Mouse (Mus musculus): ENCODE results near the gene 1810049J17Rik.

Gene 1810049J17Rik

DNA sequence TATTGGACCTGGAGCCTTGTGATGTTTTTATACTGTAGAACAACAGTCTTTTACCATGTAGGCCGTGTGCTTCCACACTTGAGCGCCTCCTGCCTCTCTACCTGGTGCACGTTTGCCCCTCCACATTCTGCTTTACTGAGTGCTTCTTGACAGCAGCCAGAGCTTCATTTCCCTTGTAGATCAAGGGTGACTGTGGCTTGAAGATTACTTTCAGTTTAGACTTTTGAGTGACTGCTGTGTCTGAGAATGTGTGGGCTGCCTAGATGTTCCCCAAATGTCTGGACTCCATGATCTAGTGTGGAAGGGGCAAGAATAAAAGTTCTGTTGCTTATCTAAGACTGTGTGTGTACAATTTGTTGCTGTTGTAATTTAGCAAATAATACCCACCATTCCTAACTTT lies 27.3 kb upstream of the 1810049J17Rik start:
- no peak for DNase-seq (ENCODE audit: low spot score)

DNA sequence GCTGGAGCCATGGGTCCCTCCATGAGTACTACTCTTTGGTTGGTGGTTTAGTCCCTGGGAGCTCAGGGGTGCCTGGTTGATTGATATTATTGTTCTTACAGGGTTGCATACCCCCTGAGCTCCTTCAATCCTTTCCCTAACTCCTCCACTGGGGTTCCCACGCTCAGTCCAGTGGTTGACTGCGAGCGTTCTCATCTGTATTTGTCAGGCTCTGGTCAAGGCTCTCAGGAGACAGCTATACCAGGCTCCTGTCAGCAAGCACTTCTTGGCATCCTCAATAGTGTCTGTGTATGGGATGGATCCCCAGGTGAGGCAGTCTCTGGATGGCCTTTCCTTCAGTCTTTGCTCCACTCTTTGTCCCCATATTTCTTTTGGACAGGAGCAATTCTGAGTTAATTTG lies 25.2 kb upstream of the 1810049J17Rik start:
- DNase-seq (ENCODE audit: low spot score): no peak

- no peak for DNase-seq (ENCODE audit: low spot score)
Observed at GRCm38 (mm10) chr15:12341401-12341758, 19.7 kb upstream of the 1810049J17Rik start.

DNA sequence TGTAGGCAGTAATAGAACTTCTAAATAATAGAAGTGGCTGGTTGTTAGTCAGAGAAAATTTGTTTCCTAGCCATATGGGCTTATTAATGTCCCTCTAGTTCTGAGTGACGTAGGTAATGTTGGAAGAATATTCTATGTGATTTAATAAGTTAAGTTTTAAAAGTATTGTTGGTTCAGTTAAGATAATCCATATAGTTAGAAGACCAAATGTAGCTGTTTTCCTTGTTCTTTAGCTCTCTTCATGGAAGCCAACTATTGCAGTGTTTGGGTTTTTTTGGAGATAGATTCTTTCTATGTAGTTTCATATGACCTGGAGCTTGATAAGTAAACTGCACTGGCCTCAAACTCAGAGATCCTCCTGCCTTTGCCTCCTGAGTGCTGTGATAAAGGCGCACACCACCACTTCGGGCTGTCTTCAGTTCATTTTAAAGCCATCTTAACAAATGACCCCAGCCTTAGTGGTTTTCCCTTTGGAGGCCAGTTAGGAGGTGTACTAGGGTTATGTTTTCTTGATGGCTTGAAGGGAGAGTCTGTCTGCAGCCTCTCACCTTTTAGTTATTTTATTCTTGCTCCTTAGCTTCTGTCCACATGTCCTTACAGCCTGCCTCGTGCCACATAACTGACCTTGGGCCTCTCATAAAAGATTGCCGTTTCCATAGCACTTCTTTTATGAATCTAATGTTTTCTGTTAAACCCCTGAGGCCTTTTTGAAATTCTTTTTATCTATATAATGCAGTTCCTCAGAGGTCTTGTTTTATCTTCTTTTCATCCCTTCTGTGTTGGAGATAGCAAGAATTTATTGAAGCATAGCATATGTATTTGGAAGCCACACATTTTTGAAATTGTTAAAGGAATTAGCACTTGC lies 19.1 kb upstream of the 1810049J17Rik start:
- no peak for DNase-seq (ENCODE audit: low spot score)

DNA sequence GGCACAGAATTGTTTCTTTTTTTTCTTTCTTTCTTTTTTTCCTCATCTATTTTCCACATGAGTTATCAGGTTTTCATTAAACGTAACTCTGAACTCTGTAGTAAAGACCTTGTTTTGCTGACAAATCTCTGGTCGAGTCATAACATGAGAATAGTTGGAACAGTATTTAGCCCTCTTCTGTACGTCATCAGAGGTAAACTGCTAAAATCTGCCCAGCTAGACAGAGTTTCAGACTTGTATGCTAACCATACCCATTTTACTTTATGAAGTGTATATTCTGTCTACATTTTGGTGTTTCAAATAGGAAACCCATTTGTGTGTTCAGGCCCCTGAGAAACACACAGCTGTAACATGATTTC lies 16.1 kb upstream of the 1810049J17Rik start:
- no peak for DNase-seq (ENCODE audit: low spot score)

DNA sequence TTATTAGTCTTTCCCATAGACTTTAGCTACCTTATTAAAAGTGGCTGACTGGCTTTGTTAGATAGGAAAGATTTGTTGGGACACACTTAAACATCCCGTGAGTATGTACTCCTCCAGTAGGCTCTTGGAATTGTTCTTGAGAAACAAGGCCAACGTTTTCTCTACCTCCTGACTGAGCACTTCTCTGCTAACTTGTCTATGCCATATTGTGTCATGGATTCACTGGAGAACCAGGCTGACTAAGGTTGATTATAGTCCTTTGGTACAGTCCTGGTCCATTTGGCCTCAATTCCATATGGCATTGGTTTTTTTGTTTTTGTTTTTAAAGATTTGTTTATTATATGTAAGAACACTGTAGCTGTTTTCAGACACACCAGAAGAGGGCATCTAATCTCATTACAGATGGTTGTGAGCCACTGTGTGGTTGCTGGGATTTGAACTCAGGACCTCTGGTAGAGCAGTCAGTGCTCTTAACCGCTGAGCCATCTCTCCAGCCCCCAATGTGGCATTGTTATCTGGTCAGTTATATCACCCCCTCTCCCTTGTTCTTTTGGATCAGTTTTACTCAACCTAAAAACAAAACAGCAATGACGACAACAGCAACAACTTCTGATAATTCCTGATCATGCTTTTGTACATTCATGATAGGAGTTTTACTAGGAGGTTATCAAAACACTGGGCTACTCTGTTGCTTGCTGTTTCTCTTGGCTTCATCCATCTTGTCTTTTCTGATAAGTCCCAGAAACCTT lies 15.5 kb upstream of the 1810049J17Rik start:
- DNase-seq (ENCODE audit: low spot score): no peak

- no peak for DNase-seq (ENCODE audit: low spot score)
Observed at GRCm38 (mm10) chr15:12334381-12334780, 12.7 kb upstream of the 1810049J17Rik start.

DNA sequence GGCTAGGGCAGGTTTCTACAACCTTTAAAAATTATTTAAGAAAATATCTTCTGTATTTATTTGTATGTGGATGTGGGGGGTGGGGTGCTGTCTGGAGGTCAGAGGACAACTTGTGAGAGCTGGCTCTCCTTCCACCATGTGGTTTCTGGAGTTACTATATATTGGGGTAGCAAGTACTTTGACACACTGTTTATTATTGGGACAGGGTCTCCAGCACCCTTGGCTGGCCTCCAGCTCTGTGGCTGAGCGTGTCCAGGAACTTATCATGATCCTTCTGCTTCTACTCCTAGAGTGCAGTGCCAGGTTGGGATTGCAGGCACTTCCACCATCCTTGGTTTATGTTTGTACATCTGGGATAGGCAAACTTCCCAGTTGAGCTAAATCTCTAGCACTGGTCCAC lies 9.6 kb upstream of the 1810049J17Rik start:
- no peak for DNase-seq (ENCODE audit: low spot score)

DNA sequence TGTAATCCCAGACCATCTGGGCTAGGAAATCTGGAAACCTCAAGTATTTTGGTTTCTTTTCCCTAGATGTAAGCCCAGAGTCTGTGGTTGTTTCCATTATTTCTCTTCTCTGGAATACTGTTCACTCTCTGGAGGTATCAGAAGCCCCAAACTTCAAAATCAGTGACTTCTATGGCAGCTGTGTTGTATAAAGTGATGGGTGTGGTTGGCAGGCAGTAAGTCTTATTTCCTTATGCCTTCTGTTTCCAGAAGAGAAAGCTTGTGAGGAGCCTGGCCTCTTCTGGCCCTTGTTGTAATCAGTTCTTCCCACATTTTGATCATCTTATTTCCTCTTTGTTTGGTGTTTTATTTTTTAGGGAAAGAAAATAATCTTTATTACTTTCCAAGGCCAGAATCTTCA lies 9.2 kb upstream of the 1810049J17Rik start:
- DNase-seq (ENCODE audit: low spot score): no peak

GRCm38 (mm10) chr15:12330389-12330788 lies 8.7 kb upstream of the 1810049J17Rik start:
- no peak for DNase-seq (ENCODE audit: low spot score)

DNA sequence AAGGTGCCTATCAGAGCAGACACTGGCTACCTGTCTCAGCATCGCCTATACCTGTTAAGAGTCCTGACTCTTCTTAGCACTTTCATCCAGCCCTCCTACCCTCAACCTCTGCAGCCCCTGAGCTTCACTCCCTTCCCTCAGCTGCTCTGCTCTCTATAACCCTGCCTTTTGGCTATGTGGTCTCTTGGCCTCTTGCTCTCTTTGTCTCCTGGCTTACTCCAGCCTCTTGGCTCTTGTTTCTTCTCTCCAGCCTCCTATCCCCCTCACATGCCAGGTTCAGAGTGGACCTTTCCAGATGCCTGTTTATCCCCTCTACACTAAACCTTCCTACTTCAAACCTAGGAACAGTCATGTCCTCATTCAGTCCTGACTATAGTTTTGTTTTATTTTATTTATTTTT lies 2.6 kb upstream of the 1810049J17Rik start:
- no peak for DNase-seq (ENCODE audit: low spot score)

GRCm38 (mm10) chr15:12322676-12323402 lies 1.1 kb upstream of the 1810049J17Rik start:
- DNase-seq (ENCODE audit: low spot score): no peak

GRCm38 (mm10) chr15:12321091-12321787 lies 460 bp downstream of the 1810049J17Rik start, which contains the start of gene Golph3:
Gene Golph3 (plus strand): TSS chr15:12321450.
- peak; percentile 92 for DNase-seq (ENCODE audit: low spot score)

- DNase-seq (ENCODE audit: low spot score): no peak
Observed at GRCm38 (mm10) chr15:12320441-12321090, 1.1 kb downstream of the 1810049J17Rik start.

DNA sequence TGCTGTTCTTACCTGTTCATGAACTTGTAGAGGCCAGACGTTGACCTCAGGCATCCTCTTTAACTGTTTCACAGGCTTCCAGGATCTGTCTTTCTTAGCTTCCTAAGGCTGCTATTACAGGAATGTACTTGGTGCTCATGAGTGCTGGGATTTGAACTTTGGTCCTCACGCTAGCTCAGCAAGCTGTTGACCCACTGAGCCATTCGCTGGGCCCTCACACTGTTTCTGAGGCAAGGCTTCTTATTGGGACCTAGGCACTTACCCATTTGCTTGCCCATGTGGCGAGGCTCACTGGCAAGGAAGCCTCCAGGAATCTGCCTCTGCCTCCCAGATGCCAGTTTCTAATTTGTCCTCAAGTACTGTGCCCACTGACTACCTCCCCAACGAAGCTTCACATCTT lies 1.8 kb downstream of the 1810049J17Rik start:
- DNase-seq (ENCODE audit: low spot score): no peak

DNA sequence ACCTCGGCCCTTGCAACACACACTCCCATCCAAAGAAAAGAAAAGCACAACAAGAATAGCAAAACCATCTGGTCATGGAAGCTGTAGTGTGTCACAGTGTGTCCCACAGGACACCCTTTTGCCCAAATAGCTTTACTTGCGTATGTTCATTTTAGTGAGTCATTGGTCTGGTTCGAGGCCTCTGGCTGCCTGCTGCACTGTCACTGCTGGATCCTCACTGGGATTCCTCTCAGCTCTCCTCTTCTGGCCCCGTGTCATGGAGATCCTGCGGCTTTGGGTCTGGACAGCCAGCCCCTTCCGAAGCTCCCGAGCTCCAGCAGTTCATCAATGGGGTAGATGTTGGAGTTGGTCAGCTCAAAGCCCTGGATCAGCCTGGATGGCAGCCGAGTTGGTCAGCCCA lies 3.2 kb downstream of the 1810049J17Rik start:
- no peak for DNase-seq (ENCODE audit: low spot score)

DNA sequence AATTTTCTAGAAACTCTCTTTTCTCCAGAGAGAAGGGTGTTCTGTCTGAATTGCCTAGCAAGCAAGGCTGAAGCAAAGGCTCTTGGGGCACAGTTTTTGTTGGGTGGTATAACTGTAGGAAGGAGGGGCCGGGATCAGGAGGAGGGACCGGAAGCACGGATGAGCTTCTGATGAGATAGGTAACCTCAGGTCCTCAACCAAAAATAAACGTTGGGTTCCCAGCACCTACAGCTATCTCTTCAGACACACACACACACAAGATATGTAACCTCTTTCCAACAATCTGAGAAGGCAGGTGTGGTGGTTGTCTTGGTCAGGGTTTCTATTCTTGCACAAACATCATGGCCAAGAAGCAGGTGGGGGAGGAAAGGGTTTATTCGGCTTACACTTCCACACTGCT lies 4.4 kb downstream of the 1810049J17Rik start:
- DNase-seq (ENCODE audit: low spot score): no peak

DNA sequence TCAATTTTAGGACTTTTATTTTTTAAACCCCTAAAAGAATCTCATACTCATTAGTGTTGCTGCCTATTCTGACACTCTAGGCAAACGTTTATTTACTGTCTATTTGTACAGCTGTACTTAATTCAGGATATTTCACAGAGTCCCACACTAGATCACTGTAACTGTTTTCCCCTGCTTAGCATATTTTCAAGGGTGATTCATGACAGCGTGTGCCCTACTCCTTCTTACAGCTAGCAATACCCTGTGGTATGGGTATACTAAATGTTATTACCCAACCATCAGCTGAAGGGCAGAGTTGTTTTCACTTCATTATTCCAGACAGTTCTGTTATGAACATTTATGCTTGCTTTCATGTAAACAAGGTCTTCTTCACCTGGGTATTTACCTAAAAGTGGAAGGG lies 5.7 kb downstream of the 1810049J17Rik start:
- DNase-seq (ENCODE audit: low spot score): no peak

- DNase-seq (ENCODE audit: low spot score): no peak
Observed at GRCm38 (mm10) chr15:12314584-12314983, 7.1 kb downstream of the 1810049J17Rik start.

DNA sequence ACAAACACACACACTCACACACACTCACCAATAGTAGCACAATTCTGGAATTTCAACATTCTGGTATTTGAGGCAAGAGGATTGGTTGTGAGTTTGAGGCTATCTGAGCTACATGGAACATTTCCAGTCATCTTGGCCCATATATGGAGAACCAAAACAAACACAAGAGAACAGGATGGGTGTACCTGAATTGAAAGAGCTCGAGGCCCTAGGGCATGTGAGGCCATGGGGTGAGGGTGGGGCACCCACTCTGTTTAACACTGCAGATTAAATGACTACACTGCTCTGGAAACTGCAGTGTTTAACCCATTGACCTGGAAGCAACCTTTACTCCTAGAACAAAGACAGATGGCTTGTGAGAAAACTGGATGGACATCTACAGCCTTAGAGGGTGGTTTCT lies 8.4 kb downstream of the 1810049J17Rik start:
- no peak for DNase-seq (ENCODE audit: low spot score)

DNA sequence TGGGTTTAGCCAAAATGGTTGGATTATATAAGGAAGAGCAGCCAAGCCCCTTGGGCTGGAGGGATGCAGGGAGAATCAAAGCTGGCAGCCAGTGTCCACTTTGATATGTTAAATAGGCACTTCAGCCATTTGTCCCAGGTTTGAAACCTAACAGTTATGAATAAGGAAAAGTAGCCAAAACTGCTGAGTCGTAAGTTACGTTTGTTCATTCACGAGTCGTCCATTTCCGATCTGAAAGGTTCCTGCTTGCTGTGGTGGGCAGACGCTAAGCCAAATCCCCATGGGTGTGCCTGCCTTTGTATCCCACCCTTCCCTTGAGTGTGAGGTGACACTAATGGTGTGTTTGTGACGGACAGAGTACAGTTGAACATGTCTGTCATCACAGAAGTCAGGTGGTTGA lies 10.2 kb downstream of the 1810049J17Rik start:
- DNase-seq (ENCODE audit: low spot score): no peak

DNA sequence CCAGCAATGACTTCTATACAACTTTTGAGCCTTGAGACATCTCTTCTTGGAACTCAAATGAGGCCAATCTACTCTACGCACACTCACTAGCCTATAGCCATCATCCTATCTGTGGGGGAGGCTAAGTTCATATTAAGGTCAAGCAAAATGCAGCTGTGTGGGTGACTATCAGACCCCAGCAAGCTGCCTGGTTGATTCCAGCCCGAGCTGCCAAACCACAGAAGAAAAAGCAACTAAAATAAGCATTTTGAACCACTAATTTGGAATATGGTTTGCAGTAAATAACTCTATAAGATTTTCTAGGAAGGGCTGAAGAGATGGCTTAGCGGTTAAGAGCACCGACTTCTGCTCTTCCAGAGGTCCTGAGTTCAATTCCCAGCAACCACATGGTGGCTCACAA lies 11.0 kb downstream of the 1810049J17Rik start:
- DNase-seq (ENCODE audit: low spot score): no peak
